Mouse (Mus musculus) kidney, adult 2 months (tissue): ENCODE data around the gene Tmsb15b2. TPM values are rescaled to one million over a fixed set of nuclear protein-coding genes. Genes with fewer than 3 reads are reported as not detected.
"Not testable (repeated sequence)": the region's sequence is repeated elsewhere in the genome, so short reads cannot be mapped to it uniquely, and the experiment has no call there.

Experiments used
- DNase-seq: peaks from one replicate; pipeline ENCODE4 v3.0.0; 2021
- H3K27ac ChIP-seq: fragments of 200-500 bp; 2 replicates; pipeline ENCODE4 v1.5.1; 2012; ENCODE audit warnings: low read depth, low read length, control low read depth, inconsistent platforms; ENCODE audit not compliant: insufficient read depth
- H3K27me3 ChIP-seq: fragments of 200-500 bp; replicated peaks from 2 replicates; pipeline ENCODE4 v1.6.1; 2012; ENCODE audit warnings: mild to moderate bottlenecking, moderate library complexity, low read length, inconsistent platforms; ENCODE audit not compliant: control insufficient read depth, insufficient read depth
- H3K36me3 ChIP-seq: fragments of 200-500 bp; 2 replicates; pipeline ENCODE4 v1.6.1; 2012; ENCODE audit warnings: mild to moderate bottlenecking, moderate library complexity, low read length, inconsistent platforms; ENCODE audit not compliant: control insufficient read depth, insufficient read depth
- H3K4me1 ChIP-seq: fragments of 200-500 bp; 2 replicates; pipeline ENCODE4 v1.6.1; 2011; ENCODE audit warnings: low read length; ENCODE audit not compliant: control insufficient read depth, insufficient read depth
- H3K4me3 ChIP-seq: fragments of 200-500 bp; 2 replicates; pipeline ENCODE4 v1.5.1; 2011; ENCODE audit warnings: mild to moderate bottlenecking, low read depth, low read length, control low read depth; ENCODE audit not compliant: insufficient read depth
- CTCF ChIP-seq: fragments of 200-500 bp; conservative IDR thresholded peaks from 2 replicates; pipeline ENCODE4 v1.5.1; 2011; ENCODE audit warnings: low read depth, mild to moderate bottlenecking, control low read depth, low read length, moderate library complexity, mixed read lengths; ENCODE audit not compliant: insufficient read depth, insufficient read length
- POLR2A ChIP-seq: fragments of 200-500 bp; IDR thresholded peaks from one replicate; pipeline ENCODE4 v1.6.1; 2011; ENCODE audit warnings: low read depth, low read length, control low read depth
- WGBS: fragments of 180-500 bp; shearing (Covaris S2); methylation state at CpG from one replicate; pipeline ENCODE4 v1.1.7; 2018; 5-methylcytosine and 5-hydroxymethylcytosine counted together
- polyA plus RNA-seq: library from polyadenylated mRNA; depleted of rRNA; stranded (reverse); fragments of >200 nt; gene quantifications from 2 replicates; pipeline ENCODE4 v1.2.3, GENCODE M21; 2012

The Tmsb15b2 gene
- polyA plus RNA-seq, 1 experiment = 0.44 TPM

DNA sequence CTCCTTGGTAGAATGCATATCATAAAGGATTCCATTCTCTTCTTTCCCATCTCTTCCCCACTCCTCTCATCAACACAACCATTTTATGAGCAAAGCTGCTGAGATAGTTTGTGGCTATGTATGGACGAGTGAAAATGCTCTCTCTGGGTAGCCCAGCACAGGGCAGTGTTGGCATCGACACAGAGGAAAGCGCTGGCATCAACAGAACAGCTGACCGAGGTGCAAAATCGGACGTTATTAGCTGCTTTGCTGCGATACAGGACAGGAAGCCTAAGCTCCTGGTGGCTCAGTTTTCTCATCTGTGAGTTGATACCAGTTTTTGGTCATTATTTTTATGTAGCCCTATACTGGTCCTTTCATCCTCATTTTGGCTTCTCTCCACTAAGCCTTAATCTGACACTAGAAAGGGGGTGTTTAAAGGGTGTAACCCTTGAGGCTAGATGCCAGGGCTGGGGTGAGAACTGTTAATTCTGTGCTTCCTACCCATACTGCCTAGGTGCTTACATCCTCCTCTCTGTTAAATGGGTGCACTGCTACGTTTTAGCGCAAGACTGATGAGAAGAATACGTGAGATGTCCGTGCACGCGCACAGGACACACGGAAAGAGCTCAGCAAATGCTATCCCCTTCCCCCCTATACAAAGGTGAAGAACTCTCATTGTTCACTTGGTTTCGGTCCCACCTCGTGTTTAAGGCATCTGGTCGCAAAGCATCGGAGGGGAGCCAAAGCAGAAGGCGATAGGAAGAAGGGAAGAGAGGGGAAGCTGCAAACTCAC is 17.1 kb upstream of the Tmsb15b2 start:
- Histone ChIP-seq H3K4me1 (no peaks in the 10 kb centered on the region), H3K4me3 (peak overlapping the region; percentile 44), H3K27me3 (no peaks in the 10 kb centered on the region), H3K27ac (no peak overlapping the region), H3K36me3 (no peaks in the 10 kb centered on the region)
- TF ChIP-seq CTCF (no peak), POLR2A (no peak)
- 13% methylated on average over 19 of the region's 19 CpGs for WGBS
- DNase-seq = no peak

DNA sequence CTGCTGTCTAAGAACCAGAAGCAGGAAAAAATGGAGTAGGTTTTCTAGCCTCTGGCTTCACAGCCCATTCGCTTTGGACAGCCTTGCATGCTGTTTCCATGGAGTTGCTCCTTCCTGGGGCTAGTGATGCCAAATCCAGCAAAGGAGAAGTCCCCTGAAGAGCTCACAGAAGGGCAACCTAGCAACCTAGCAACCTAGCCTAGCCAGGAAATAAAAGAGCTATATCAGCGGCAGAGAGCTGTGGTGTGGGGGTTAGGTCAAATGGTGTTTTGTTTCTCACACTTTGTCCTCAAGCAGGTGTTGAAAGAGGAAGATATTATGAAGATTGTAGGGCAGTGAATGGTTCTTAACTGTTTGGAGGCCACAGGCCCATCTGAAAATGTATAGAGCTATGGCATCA is 16.0 kb upstream of the Tmsb15b2 start:
- no peak for TF ChIP-seq POLR2A
- TF ChIP-seq CTCF = no peak
- H3K27me3 ChIP-seq = no peaks in the 10 kb centered on the region
- DNase-seq = no peak
- WGBS = 47% methylated on average over 2 of the region's 2 CpGs
- H3K36me3 ChIP-seq = no peaks in the 10 kb centered on the region
- H3K4me1 ChIP-seq = no peaks in the 10 kb centered on the region
- H3K27ac ChIP-seq = no peak overlapping the region
- H3K4me3 ChIP-seq = no peak overlapping the region

DNA sequence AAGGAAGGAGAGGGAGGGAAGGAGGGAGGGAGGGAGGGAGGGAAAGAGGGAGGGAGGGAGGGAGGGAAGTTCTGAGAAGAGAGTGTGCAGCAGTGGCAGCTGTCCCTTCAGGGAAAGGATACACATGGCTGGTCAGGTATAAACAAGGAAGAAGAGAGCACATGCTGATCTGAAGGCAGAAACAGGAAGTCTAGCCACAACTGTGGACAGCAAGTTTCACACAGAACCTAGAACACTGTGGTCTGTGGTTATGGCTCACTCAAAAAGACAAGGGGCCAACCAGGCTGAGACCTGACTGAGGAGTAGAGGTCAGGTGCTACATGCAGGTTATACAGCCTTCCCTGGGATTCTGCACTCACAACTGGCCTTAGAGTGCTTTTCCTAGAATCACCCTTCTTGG is 10.7 kb upstream of the Tmsb15b2 start:
- DNase-seq = peak; percentile 25
- H3K27ac ChIP-seq = no peak overlapping the region
- no peaks in the 10 kb centered on the region for H3K36me3 ChIP-seq
- H3K4me1 ChIP-seq = no peaks in the 10 kb centered on the region
- no peaks in the 10 kb centered on the region for H3K27me3 ChIP-seq
- H3K4me3 ChIP-seq = no peak overlapping the region
- TF ChIP-seq POLR2A (no peak), CTCF (no peak)

DNA sequence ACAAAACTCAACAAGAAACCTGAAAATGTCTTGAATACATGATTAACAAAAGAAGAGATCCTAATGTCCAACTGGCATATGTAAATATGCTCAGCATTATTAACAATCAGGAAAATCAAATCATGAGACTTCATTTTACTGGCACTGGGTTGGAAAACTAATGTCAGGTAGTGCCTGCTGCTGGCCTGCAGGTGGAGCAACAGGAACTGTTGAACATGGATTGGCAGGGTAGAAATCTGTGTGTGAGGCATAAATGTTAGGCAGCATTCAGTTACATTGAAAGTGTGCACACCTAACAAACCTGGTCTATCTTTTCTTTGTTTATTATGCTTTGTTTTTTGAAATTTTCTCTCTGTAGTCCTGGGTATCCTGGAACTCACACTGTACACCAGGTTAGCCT is 3.3 kb upstream of the Tmsb15b2 start:
- DNase-seq = peak; percentile 13
- no peaks in the 10 kb centered on the region for H3K27me3 ChIP-seq

DNA sequence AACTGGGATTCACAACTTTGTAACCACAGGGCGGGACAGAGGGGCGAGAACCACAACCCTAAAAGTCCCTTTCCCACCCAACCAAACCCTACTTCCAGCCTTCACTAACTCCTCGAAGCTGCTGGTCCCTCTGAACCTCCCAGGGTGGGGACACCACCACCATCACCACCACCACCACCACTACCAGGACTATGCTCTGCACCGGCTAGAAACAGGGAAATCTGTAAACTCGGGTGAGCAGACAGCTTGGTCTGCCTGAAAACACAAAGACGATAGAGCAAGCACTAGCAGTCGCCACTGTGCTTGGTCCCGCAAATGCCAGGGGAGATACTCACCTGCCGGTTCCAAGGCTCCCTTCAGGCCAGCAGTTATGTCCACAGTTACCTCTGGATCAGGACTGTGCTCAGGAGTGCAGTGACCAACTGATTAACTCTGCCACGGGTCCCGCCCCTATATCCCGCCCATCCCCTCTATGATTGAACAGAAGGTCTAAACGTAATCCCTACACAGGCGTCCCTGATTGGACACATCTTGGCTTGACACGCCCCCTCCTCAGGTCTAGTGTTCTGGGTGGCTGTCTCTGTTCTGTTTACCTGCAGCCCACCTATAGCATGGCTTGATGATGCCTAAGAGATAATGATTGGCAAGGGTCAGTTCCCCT is 1.3 kb upstream of the Tmsb15b2 start, which contains the start of the genes Tmsb15l and Tmsb15b1:
TSS of gene Tmsb15l (minus strand) at position 446 of the 661 bp plus-strand sequence.
TSS of gene Tmsb15b1 (minus strand) at position 451 of the 661 bp plus-strand sequence.
- Histone ChIP-seq H3K27ac (no peak within 1 kb of the TSS), H3K27me3 (no peaks in the 10 kb centered on the region), H3K4me3 (peak within 1 kb of the TSS; percentile 62), H3K4me1 (no peaks in the 10 kb centered on the region), H3K36me3 (no peaks in the 10 kb centered on the region)
- TF ChIP-seq CTCF = no peak
- TF ChIP-seq POLR2A = no peak
- WGBS = 10% methylated on average over 14 of the region's 15 CpGs
- peak; percentile 87 for DNase-seq

More for the DNA sequence above, 3.3 kb upstream of the Tmsb15b2 start:
- no peaks in the 10 kb centered on the region for H3K36me3 ChIP-seq
- TF ChIP-seq CTCF = peak; percentile 60
- no peak for TF ChIP-seq POLR2A
- no peak overlapping the region for H3K4me3 ChIP-seq
- no peak overlapping the region for H3K27ac ChIP-seq
- H3K4me1 ChIP-seq = no peaks in the 10 kb centered on the region

GRCm38 (mm10) chrX:136959688-136960087 is 15.6 kb downstream of the Tmsb15b2 start:
- TF ChIP-seq CTCF (peak; percentile 55), POLR2A (no peak)
- WGBS = 26% methylated on average over 2 of the region's 2 CpGs
- H3K4me1 ChIP-seq = no peaks in the 10 kb centered on the region
- no peaks in the 10 kb centered on the region for H3K27me3 ChIP-seq
- H3K27ac ChIP-seq = no peak overlapping the region
- no peak overlapping the region for H3K4me3 ChIP-seq
- no peaks in the 10 kb centered on the region for H3K36me3 ChIP-seq
- peak; percentile 12 for DNase-seq

DNA sequence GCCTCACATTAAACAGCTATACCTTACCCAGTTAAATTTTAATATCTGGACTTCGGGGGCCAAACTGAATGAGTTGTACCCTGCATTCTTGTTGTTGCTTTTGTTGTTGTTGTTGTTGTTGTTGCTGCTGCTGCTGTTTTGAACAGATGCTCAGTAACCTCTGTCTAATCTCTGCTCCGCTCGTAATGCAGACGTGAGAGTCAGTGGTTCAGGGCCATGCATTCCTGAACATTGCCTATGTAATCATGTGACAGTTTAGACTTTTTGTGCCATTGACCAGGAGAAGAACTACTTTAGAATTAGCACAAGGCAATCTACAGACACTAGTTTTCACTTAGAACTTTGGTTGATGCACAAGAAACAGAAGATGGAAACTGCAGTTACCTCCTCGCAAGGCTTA is 17.0 kb downstream of the Tmsb15b2 start:
- not testable (repeated sequence) for H3K36me3 ChIP-seq, H3K27me3 ChIP-seq
- 43% methylated on average over 5 of the region's 5 CpGs for WGBS

GRCm38 (mm10) chrX:136957583-136958279 is 17.6 kb downstream of the Tmsb15b2 start:
- H3K27ac ChIP-seq, H3K27me3 ChIP-seq, H3K4me1 ChIP-seq, H3K36me3 ChIP-seq: not testable (repeated sequence)
- peak; percentile 55 for DNase-seq
- 10% methylated on average over 13 of the region's 13 CpGs for WGBS
- 0 out of 2 replicates have a peak overlapping the region, but pooled peaks have one; percentile 20 for H3K4me3 ChIP-seq

More for the DNA sequence above, 17.0 kb downstream of the Tmsb15b2 start:
- H3K4me3 ChIP-seq, H3K4me1 ChIP-seq, H3K27ac ChIP-seq, DNase-seq: not testable (repeated sequence)
